Mouse (Mus musculus) midbrain, embryonic 11.5 days (tissue): ENCODE measurements around the gene Abca1. TPM values are rescaled to one million over a fixed set of nuclear protein-coding genes. Genes with fewer than 3 reads are reported as not detected.

Experiments
- ATAC-seq: fragments of 200-750 bp; cut with Nextera tagmentation; 2 replicates; pipeline ENCODE4 v1.8.0; 2017; ENCODE audit warnings: moderate TSS enrichment, moderate library complexity; ENCODE audit not compliant: low FRiP score
- DNase-seq: peaks from one replicate; pipeline ENCODE4 v3.0.0; 2015; ENCODE audit warnings: low spot score; ENCODE audit errors: missing footprints
- H3K27ac ChIP-seq: fragments of 300-500 bp; sonication (generic); 2 replicates; pipeline ENCODE4 v1.5.1; 2014; ENCODE audit warnings: low read depth, low read length
- H3K27me3 ChIP-seq: fragments of 300-500 bp; sonication (generic); 2 replicates; pipeline ENCODE4 v1.6.1; 2014; ENCODE audit warnings: mild to moderate bottlenecking, low read length, moderate library complexity, mixed read lengths; ENCODE audit not compliant: control insufficient read depth, insufficient read depth
- H3K36me3 ChIP-seq: fragments of 300-500 bp; sonication (generic); 2 replicates; pipeline ENCODE4 v1.6.1; 2014; ENCODE audit warnings: mild to moderate bottlenecking, low read length, moderate library complexity, mixed read lengths; ENCODE audit not compliant: control insufficient read depth, insufficient read depth
- H3K4me1 ChIP-seq: fragments of 300-500 bp; sonication (generic); 2 replicates; pipeline ENCODE4 v1.6.1; 2014; ENCODE audit warnings: low read length; ENCODE audit not compliant: control insufficient read depth, insufficient read depth
- H3K4me2 ChIP-seq: fragments of 300-500 bp; sonication (generic); 2 replicates; pipeline ENCODE4 v1.6.1; 2014; ENCODE audit warnings: mild to moderate bottlenecking, moderate library complexity
- H3K4me3 ChIP-seq: fragments of 300-500 bp; sonication (generic); 2 replicates; pipeline ENCODE4 v1.5.1; 2014; ENCODE audit warnings: low read depth, low read length
- H3K9ac ChIP-seq: fragments of 300-500 bp; sonication (generic); 2 replicates; pipeline ENCODE4 v1.6.1; 2014; ENCODE audit warnings: low read length
- H3K9me3 ChIP-seq: fragments of 300-500 bp; sonication (generic); 2 replicates; pipeline ENCODE4 v1.6.1; 2016; ENCODE audit warnings: low read length; ENCODE audit not compliant: control insufficient read depth
- WGBS: fragments of 180-500 bp; shearing (Covaris S2); extraction: QIAGEN DNeasy Blood & Tissue Kit; methylation state at CpG from one replicate; pipeline ENCODE4 v1.1.7; 2014; 5-methylcytosine and 5-hydroxymethylcytosine counted together
- polyA plus RNA-seq: library from polyadenylated mRNA; unstranded; fragments of >200 nt; fragmentation: Nextera tagmentation; extraction: Ambion mirVana; gene quantifications from 2 replicates; pipeline ENCODE4 v1.2.1, GENCODE M21; 2014

The Abca1 gene
- polyA plus RNA-seq, 1 experiment from 2014 or later, result 5.4 TPM

DNA sequence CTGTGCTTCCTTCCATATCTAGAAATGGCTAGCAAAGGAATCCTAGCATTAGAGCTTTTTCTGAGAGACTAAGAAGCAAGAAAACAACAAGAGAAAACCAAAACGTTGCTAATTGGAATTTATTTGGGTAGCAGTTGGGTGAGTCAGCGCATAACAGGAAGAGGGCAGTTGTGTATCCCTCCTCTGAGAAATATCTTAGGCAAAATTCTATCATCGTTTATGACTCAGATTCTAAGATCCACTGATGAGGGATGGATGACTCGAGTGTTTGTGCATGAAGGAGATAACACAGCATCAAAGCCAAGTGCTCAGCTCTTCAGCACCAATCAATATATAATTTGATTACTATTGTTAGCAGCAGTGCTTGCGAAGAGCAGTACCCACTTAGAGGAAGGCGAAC is 21.8 kb upstream of the Abca1 start:
- H3K9ac ChIP-seq, result no peak overlapping the region
- no peaks in the 10 kb centered on the region for H3K36me3 ChIP-seq
- no peaks in the 10 kb centered on the region for H3K27me3 ChIP-seq
- H3K4me2 ChIP-seq, result no peak overlapping the region
- DNase-seq (no peak), ATAC-seq (no peak)
- no peaks in the 10 kb centered on the region for H3K9me3 ChIP-seq
- WGBS, result 81% methylated on average over 6 of the region's 6 CpGs
- H3K4me1 ChIP-seq, result no peaks in the 10 kb centered on the region
- H3K27ac ChIP-seq, result no peak overlapping the region
- no peak overlapping the region for H3K4me3 ChIP-seq

DNA sequence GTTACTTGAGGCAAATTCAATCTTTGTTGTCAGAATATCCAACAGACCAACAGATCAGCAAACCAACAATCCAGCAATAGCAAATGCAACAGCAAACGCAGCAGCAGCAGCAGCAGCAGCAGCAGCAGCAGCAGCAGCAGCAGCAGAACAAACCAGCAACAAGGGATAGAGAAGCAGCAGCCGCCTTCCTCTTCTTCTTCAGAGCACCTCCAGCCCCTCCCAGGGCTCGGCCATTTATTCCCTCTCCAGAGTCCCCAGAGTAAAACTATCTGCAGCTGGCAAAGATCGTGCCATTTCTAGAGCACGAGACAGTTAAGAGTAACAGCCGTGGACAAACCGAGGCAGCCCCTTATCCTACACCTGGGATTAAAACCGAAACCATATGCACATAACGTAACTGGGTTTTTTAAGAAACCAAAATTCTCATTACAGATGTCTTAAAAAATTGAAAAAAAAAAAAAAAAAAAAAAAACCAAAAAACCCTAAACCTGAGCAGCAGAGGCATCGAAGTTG is 19.7 kb upstream of the Abca1 start:
- Histone ChIP-seq H3K9ac (no peak overlapping the region), H3K4me3 (no peak overlapping the region), H3K27ac (no peak overlapping the region), H3K4me1 (no peaks in the 10 kb centered on the region), H3K9me3 (no peaks in the 10 kb centered on the region), H3K36me3 (no peaks in the 10 kb centered on the region), H3K27me3 (no peaks in the 10 kb centered on the region), H3K4me2 (no peak overlapping the region)
- no peak for ATAC-seq
- WGBS, result 77% methylated on average over 10 of the region's 10 CpGs
- no peak for DNase-seq

DNA sequence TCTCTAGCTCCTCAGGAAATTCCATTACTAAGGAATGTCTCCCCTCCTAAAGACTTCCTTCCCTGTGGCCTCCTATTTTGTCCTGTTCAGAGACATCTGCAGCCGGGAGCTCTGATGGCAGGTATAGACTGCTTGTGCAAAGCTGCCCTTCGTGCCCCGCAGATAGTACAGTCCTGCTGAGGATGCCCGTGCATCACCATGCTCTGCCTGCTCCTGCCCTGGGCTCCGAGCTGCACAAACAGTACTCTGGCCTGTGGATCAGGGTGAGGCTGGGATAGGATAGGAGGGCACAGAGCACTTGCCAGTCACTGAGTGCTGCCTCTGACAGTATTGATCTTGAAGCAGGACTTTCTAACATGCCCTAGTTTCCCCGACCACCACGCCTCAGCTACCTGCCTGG is 18.8 kb upstream of the Abca1 start:
- H3K27me3 ChIP-seq, result no peaks in the 10 kb centered on the region
- H3K4me2 ChIP-seq, result no peak overlapping the region
- no peak overlapping the region for H3K4me3 ChIP-seq
- H3K4me1 ChIP-seq, result no peaks in the 10 kb centered on the region
- 84% methylated on average over 7 of the region's 7 CpGs for WGBS
- H3K27ac ChIP-seq, result no peak overlapping the region
- no peak for DNase-seq
- H3K36me3 ChIP-seq, result no peaks in the 10 kb centered on the region
- no peak overlapping the region for H3K9ac ChIP-seq
- H3K9me3 ChIP-seq, result no peaks in the 10 kb centered on the region
- no peak for ATAC-seq

DNA sequence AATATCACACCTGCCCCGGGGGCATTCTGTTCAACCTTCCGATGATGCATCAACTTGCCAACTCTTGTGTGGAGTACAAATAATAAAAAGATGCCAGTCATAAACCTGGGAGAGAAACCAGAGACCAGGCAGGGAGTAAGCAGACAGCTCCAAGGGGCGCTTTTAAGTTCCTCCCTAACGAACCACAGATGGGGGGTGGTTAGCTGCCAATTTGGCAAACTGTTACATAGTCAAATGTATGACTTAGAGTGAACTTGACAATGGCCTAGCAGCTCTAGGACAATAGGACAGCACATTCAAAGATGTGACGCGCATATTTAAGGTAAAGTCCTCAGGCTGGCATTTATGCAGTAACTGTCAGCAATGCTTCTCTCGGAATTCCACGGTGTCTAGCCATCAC is 18.0 kb upstream of the Abca1 start:
- Histone ChIP-seq H3K4me2 (no peak overlapping the region), H3K4me3 (no peak overlapping the region), H3K9ac (no peak overlapping the region), H3K27ac (no peak overlapping the region), H3K4me1 (no peaks in the 10 kb centered on the region), H3K27me3 (no peaks in the 10 kb centered on the region), H3K36me3 (no peaks in the 10 kb centered on the region), H3K9me3 (no peaks in the 10 kb centered on the region)
- ATAC-seq (no peak), DNase-seq (no peak)
- 90% methylated on average over 8 of the region's 8 CpGs for WGBS

GRCm38 (mm10) chr4:53174906-53175305 is 15.2 kb upstream of the Abca1 start:
- H3K36me3 ChIP-seq, result no peaks in the 10 kb centered on the region
- no peaks in the 10 kb centered on the region for H3K27me3 ChIP-seq
- ATAC-seq (no peak), DNase-seq (no peak)
- H3K27ac ChIP-seq, result no peak overlapping the region
- no peak overlapping the region for H3K9ac ChIP-seq
- no peak overlapping the region for H3K4me2 ChIP-seq
- WGBS, result 85% methylated on average over 7 of the region's 7 CpGs
- no peaks in the 10 kb centered on the region for H3K9me3 ChIP-seq
- no peak overlapping the region for H3K4me3 ChIP-seq
- H3K4me1 ChIP-seq, result no peaks in the 10 kb centered on the region

DNA sequence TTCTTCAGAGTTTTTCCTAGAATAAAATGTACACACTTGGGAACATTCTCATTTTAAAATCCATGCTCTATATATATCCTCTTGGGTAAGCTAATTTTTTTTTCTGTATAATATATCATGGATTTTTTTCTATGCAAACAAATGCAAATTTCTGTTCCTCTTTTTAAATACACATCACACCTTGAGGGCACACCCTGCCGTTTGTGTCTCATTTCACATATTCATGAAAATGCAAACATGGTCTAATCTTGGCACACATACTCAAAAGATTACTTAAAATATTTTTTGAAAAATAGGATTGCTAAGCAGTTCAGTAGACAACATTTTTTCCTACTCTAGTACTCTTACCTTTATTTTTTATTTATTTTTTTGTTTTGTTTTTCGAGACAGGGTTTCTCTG is 10.7 kb upstream of the Abca1 start:
- no peak for ATAC-seq

DNA sequence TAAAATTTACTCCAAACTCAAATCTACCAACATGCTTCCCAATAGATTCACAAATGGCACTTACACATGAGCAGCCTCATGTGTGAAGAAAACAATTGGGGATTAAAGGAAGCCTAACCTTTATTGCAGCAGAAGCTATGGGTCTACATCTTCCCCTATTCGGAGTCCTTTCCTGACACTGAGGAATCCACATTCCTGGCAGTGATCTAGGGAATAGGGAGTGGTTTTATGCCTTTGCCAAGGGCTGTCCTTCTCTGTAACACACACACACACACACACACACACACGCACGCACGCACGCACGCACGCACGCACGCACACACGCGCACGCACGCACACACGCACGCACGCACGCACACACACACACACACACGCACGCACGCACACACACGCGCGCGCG is 5.5 kb upstream of the Abca1 start:
- DNase-seq (no peak), ATAC-seq (no peak)
- no peaks in the 10 kb centered on the region for H3K36me3 ChIP-seq
- no peaks in the 10 kb centered on the region for H3K4me1 ChIP-seq
- H3K9ac ChIP-seq, result no peak overlapping the region
- no peak overlapping the region for H3K27ac ChIP-seq
- H3K27me3 ChIP-seq, result no peaks in the 10 kb centered on the region; the same call in 1 of the 2 replicates
- no peaks in the 10 kb centered on the region for H3K9me3 ChIP-seq
- WGBS, result 88% methylated on average over 18 of the region's 25 CpGs
- H3K4me2 ChIP-seq, result no peak overlapping the region
- no peak overlapping the region for H3K4me3 ChIP-seq

More for the DNA sequence above, 10.7 kb upstream of the Abca1 start:
- 76% methylated on average over 2 of the region's 2 CpGs for WGBS
- Histone ChIP-seq H3K4me3 (no peak overlapping the region), H3K4me1 (no peaks in the 10 kb centered on the region), H3K9ac (no peak overlapping the region), H3K27me3 (no peaks in the 10 kb centered on the region), H3K4me2 (no peak overlapping the region), H3K9me3 (no peaks in the 10 kb centered on the region), H3K36me3 (no peaks in the 10 kb centered on the region), H3K27ac (no peak overlapping the region)
- DNase-seq, result no peak

GRCm38 (mm10) chr4:53159176-53159575 is 519 bp downstream of the Abca1 start:
- Histone ChIP-seq H3K27ac (no peak overlapping the region), H3K9me3 (no peaks in the 10 kb centered on the region), H3K27me3 (no peaks in the 10 kb centered on the region; the same call in none of the 2 replicates), H3K9ac (peak overlapping the region; percentile 53), H3K36me3 (no peaks in the 10 kb centered on the region), H3K4me2 (peak overlapping the region; percentile 59), H3K4me1 (peaks cover 5% of the 10 kb centered on the region; the same call in 1 of the 2 replicates), H3K4me3 (peak overlapping the region; percentile 44)
- under 1% methylated on average over 20 of the region's 20 CpGs for WGBS
- ATAC-seq (peak; percentile 38), DNase-seq (peak; percentile 94)

- Histone ChIP-seq H3K4me1 (peaks cover 5% of the 10 kb centered on the region; the same call in 1 of the 2 replicates), H3K27ac (no peak overlapping the region), H3K27me3 (no peaks in the 10 kb centered on the region; the same call in none of the 2 replicates), H3K9me3 (no peaks in the 10 kb centered on the region), H3K4me2 (peak overlapping the region; percentile 59), H3K36me3 (no peaks in the 10 kb centered on the region), H3K4me3 (peak overlapping the region; percentile 44), H3K9ac (peak overlapping the region; percentile 53)
- 1% methylated on average over 18 of the region's 18 CpGs for WGBS
- DNase-seq, result peak; percentile 97
- peak; percentile 66 for ATAC-seq
These were observed 1.1 kb downstream of the Abca1 start for GRCm38 (mm10) chr4:53158634-53159033.
